Mouse (Mus musculus) myocyte (in vitro differentiated cells): ENCODE measurements around the gene Kcnk12. TPM values are rescaled to one million over a fixed set of nuclear protein-coding genes. Genes with fewer than 3 reads are reported as not detected.

Source experiments
- H3K27me3 ChIP-seq: one replicate; pipeline ENCODE4 v1.6.1; 2011; ENCODE audit not compliant: control insufficient read depth, insufficient read depth, insufficient read length
- H3K36me3 ChIP-seq: one replicate; pipeline ENCODE4 v1.6.1; 2011; ENCODE audit not compliant: control insufficient read depth, insufficient read depth
- H3K4me2 ChIP-seq: one replicate; pipeline ENCODE4 v1.6.1; 2011; ENCODE audit warnings: low read depth, control low read depth
- H3K4me3 ChIP-seq: one replicate; pipeline ENCODE4 v1.5.1; 2011; ENCODE audit warnings: mild to moderate bottlenecking, control low read depth, moderate library complexity
- H3K79me2 ChIP-seq: one replicate; pipeline ENCODE4 v1.6.1; 2011; ENCODE audit not compliant: control insufficient read depth, insufficient read depth
- H3ac ChIP-seq: one replicate; pipeline ENCODE4 v1.6.1; 2011; ENCODE audit not compliant: control insufficient read depth, insufficient read length
- CEBPB ChIP-seq: IDR thresholded peaks from 2 replicates; pipeline ENCODE4 v1.6.1; 2011; ENCODE audit warnings: mild to moderate bottlenecking, moderate library complexity; ENCODE audit not compliant: poor library complexity, insufficient read depth, severe bottlenecking
- E2F4 ChIP-seq: IDR thresholded peaks from one replicate; pipeline ENCODE4 v1.6.1; 2011; ENCODE audit warnings: mild to moderate bottlenecking, control low read depth, moderate library complexity; ENCODE audit not compliant: insufficient read depth
- MAX ChIP-seq: IDR thresholded peaks from one replicate; pipeline ENCODE4 v1.6.1; 2011; ENCODE audit warnings: low read depth, mild to moderate bottlenecking, control low read depth
- MYOD1 ChIP-seq, 3 experiments: IDR thresholded peaks; one replicate each; pipeline ENCODE4 v1.6.1; 2011; ENCODE audit warnings: control low read depth in 2 of 3, low read depth in 2 of 3, mild to moderate bottlenecking in 2 of 3, moderate library complexity in 1 of 3; ENCODE audit not compliant: insufficient read length in 2 of 3, control insufficient read depth in 1 of 3
- MYOG ChIP-seq, 3 experiments: IDR thresholded peaks; one replicate each; pipeline ENCODE4 v1.6.1; 2011; ENCODE audit warnings: control low read depth in 2 of 3, low read depth in 2 of 3, mild to moderate bottlenecking in 2 of 3; ENCODE audit not compliant: insufficient read length in 2 of 3, control insufficient read depth in 1 of 3, insufficient read depth in 1 of 3
- POLR2A ChIP-seq: IDR thresholded peaks from one replicate; pipeline ENCODE4 v1.6.1; 2011; ENCODE audit warnings: low read depth, mild to moderate bottlenecking, control low read depth, moderate library complexity; ENCODE audit not compliant: insufficient read length
- POLR2AphosphoS2 ChIP-seq: IDR thresholded peaks from one replicate; pipeline ENCODE4 v1.6.1; 2011; ENCODE audit warnings: low read depth, control low read depth; ENCODE audit not compliant: insufficient read length
- REST ChIP-seq: IDR thresholded peaks from one replicate; pipeline ENCODE4 v1.6.1; 2011; ENCODE audit warnings: mild to moderate bottlenecking, control low read depth, moderate library complexity; ENCODE audit not compliant: insufficient read depth, insufficient read length
- SRF ChIP-seq: IDR thresholded peaks from one replicate; pipeline ENCODE4 v1.6.1; 2011; ENCODE audit warnings: low read depth; ENCODE audit not compliant: control insufficient read depth, insufficient read length
- TCF12 ChIP-seq: IDR thresholded peaks from one replicate; pipeline ENCODE4 v1.6.1; 2011; ENCODE audit warnings: mild to moderate bottlenecking, control low read depth; ENCODE audit not compliant: poor library complexity, insufficient read depth, severe bottlenecking
- TCF3 ChIP-seq: IDR thresholded peaks from one replicate; pipeline ENCODE4 v1.6.1; 2011; ENCODE audit warnings: low read depth, control low read depth; ENCODE audit not compliant: insufficient read length
- USF1 ChIP-seq: IDR thresholded peaks from one replicate; pipeline ENCODE4 v1.6.1; 2011; ENCODE audit warnings: low read depth, mild to moderate bottlenecking, control low read depth, moderate library complexity
- polyA plus RNA-seq: library from polyadenylated mRNA; unstranded; fragments of >200 nt; fragmentation: generic; extraction: Trizol; gene quantifications from one replicate; pipeline ENCODE4 v1.2.1, GENCODE M21; 2012; ENCODE audit warnings: missing spikeins

The Kcnk12 gene
- polyA plus RNA-seq, 1 experiment: 0.35 TPM

DNA sequence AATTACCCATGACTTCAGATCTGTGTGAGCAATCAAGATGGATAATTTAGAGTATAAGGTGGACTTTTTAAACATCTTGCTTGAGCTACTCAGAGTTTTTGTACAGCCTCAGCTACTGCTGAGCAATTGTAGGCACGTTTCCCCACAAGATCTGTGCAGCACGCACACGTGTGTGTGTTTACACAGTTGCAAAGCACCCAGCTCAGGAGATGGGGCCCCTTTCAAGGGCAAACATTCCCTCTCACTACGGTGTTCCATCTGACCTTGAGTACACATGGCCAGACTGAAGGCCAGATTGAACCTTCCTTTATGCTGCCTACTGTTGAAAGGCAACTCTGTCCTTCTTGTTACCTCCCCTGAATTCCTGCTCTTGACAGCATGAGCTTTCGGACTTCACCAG lies 4.5 kb downstream of the Kcnk12 start:
- Histone ChIP-seq H3K79me2 (no peaks in the 10 kb centered on the region), H3K4me2 (no peak overlapping the region), H3K27me3 (peaks cover 17% of the 10 kb centered on the region), H3ac (no peak overlapping the region), H3K4me3 (no peak overlapping the region), H3K36me3 (no peaks in the 10 kb centered on the region)
- TF ChIP-seq MYOG (IDR thresholded peaks at IDR 0.05; ENCODE audit: control insufficient read depth in 1 of 3, insufficient read depth in 1 of 3, insufficient read length in 2 of 3, low read depth in 2 of 3): no peak
- TF ChIP-seq USF1: no peak
- no peak for TF ChIP-seq POLR2AphosphoS2
- no peak for TF ChIP-seq POLR2A
- no peak for TF ChIP-seq TCF12
- no peak for TF ChIP-seq CEBPB
- no peak for TF ChIP-seq MYOD1 (IDR thresholded peaks at IDR 0.05; ENCODE audit: control insufficient read depth in 1 of 3, insufficient read length in 2 of 3, low read depth in 2 of 3)

DNA sequence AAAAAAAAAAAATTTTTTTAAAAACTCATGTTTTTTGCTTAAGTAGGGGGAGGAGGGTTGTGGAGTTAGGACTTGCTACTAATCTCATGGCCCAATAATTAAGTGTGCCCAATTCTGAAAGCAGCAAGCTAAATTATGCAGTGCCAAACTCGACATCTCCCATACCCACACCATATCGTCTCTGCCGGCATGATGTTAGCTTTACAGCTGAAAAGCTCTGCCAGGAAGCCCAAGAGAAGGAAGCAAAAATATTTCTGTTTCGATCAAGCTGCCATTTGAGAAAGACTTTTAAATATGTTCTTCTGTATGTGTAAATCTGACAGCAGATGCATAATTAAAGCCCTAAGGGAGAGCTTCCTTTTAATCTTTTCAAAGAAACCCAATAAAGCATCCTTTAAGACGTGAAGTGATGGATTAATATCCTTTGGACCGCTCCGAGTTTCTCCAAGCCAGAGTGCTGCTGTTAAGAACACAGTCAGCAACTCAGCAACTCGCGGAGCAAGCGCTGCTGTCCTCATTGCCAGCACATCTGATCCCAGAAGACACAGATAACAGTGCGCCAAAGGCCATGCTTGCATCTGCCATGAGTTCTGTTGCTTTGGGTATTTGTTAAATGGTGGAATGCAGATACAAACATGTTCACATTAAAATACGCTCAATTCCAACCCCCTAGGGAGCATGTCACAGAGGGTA lies 5.0 kb downstream of the Kcnk12 start:
- Histone ChIP-seq H3K4me2 (no peak overlapping the region), H3K4me3 (no peak overlapping the region), H3ac (no peak overlapping the region), H3K79me2 (no peaks in the 10 kb centered on the region), H3K27me3 (peaks cover 13% of the 10 kb centered on the region), H3K36me3 (no peaks in the 10 kb centered on the region)
- TF ChIP-seq CEBPB (no peak), TCF3 (no peak), MYOD1 (IDR thresholded peaks at IDR 0.05; ENCODE audit: control insufficient read depth in 1 of 3, insufficient read length in 2 of 3, low read depth in 2 of 3) (no peak), USF1 (no peak), REST (no peak), SRF (no peak)

- TF ChIP-seq TCF3 (no peak), TCF12 (no peak), MAX (no peak), POLR2A (no peak), CEBPB (no peak), SRF (no peak), MYOD1 (IDR thresholded peaks at IDR 0.05; ENCODE audit: control insufficient read depth in 1 of 3, insufficient read length in 2 of 3, low read depth in 2 of 3) (peak in 2 of 3 experiments; percentile 80 to 84), USF1 (no peak), MYOG (IDR thresholded peaks at IDR 0.05; ENCODE audit: control insufficient read depth in 1 of 3, insufficient read depth in 1 of 3, insufficient read length in 2 of 3, low read depth in 2 of 3) (no peak)
- Histone ChIP-seq H3K4me2 (no peak overlapping the region), H3K36me3 (no peaks in the 10 kb centered on the region), H3K27me3 (peaks cover 1% of the 10 kb centered on the region), H3ac (no peak overlapping the region), H3K79me2 (no peaks in the 10 kb centered on the region), H3K4me3 (no peak overlapping the region)
Observed at GRCm38 (mm10) chr17:87791517-87792098, 6.2 kb downstream of the Kcnk12 start.

DNA sequence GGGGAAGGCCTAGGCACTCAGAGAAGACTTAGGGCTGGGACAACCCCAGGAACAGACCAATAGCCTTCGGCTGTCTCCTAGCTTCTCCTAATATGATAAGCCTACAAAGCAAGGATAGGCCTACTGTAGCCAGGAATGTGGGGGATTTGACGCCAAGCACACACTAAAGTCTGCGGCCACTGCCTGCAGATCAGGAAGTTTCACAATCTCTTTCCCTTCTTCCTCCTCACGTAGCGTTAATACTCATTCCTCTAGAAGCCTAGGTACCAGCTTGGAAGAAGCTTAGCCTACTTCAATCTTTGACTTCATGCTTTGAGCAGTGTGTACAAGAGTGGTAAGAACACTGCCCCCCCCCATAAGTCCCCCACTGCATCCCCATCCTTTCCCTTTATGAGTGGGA lies 7.1 kb downstream of the Kcnk12 start:
- H3ac ChIP-seq: no peak overlapping the region
- no peaks in the 10 kb centered on the region for H3K79me2 ChIP-seq
- H3K36me3 ChIP-seq: no peaks in the 10 kb centered on the region
- no peak overlapping the region for H3K4me3 ChIP-seq
- no peaks in the 10 kb centered on the region for H3K27me3 ChIP-seq
- H3K4me2 ChIP-seq: no peak overlapping the region
- no peak for TF ChIP-seq POLR2A

- no peak for TF ChIP-seq TCF3
- TF ChIP-seq POLR2AphosphoS2: no peak
- no peak for TF ChIP-seq MYOG (IDR thresholded peaks at IDR 0.05; ENCODE audit: control insufficient read depth in 1 of 3, insufficient read depth in 1 of 3, insufficient read length in 2 of 3, low read depth in 2 of 3)
- TF ChIP-seq REST: no peak
- TF ChIP-seq POLR2A: no peak
- TF ChIP-seq USF1: no peak
- TF ChIP-seq SRF: no peak
- TF ChIP-seq E2F4: no peak
- TF ChIP-seq MAX: no peak
- no peak for TF ChIP-seq CEBPB
- TF ChIP-seq TCF12: no peak
- TF ChIP-seq MYOD1 (IDR thresholded peaks at IDR 0.05; ENCODE audit: control insufficient read depth in 1 of 3, insufficient read length in 2 of 3, low read depth in 2 of 3): no peak
- H3K4me3 ChIP-seq: no peak overlapping the region
- no peak overlapping the region for H3ac ChIP-seq
- H3K36me3 ChIP-seq: no peaks in the 10 kb centered on the region
- peak overlapping the region; percentile 21 for H3K4me2 ChIP-seq
- H3K79me2 ChIP-seq: no peaks in the 10 kb centered on the region
- H3K27me3 ChIP-seq: no peaks in the 10 kb centered on the region
Observed at GRCm38 (mm10) chr17:87788216-87788615, 9.6 kb downstream of the Kcnk12 start.
